Mouse (Mus musculus) liver, embryonic 14.5 days (tissue): Measurements from ENCODE around the gene Usp36. TPM values are rescaled to one million over a fixed set of nuclear protein-coding genes. Genes with fewer than 3 reads are reported as not detected.
A peak's percentile ranks its signal among the peaks of the same experiment; 100 is the strongest.

ENCODE experiments used
- ATAC-seq: fragments of 200-750 bp; cut with Nextera tagmentation; 2 replicates; pipeline ENCODE4 v1.8.0; 2017; ENCODE audit warnings: moderate number of reproducible peaks, mild to moderate bottlenecking, moderate library complexity; ENCODE audit not compliant: insufficient read depth
- DNase-seq, 3 experiments: peaks; one replicate each; pipeline ENCODE4 v3.0.0-alpha.2; 2012 to 2013; ENCODE audit warnings: low read depth in 3 of 3, low spot score in 3 of 3
- H3K27ac ChIP-seq: fragments of 300-500 bp; sonication (generic); 2 replicates; pipeline ENCODE4 v1.5.1; 2014; ENCODE audit warnings: moderate library complexity, mild to moderate bottlenecking, control low read depth, inconsistent platforms
- H3K27me3 ChIP-seq: fragments of 300-500 bp; sonication (generic); 2 replicates; pipeline ENCODE4 v1.6.1; 2014; ENCODE audit warnings: mild to moderate bottlenecking, low read length, moderate library complexity; ENCODE audit not compliant: control insufficient read depth, insufficient read depth
- H3K36me3 ChIP-seq: fragments of 300-500 bp; sonication (generic); replicated peaks from 2 replicates; pipeline ENCODE4 v1.6.1; 2014; ENCODE audit warnings: low read depth; ENCODE audit not compliant: control insufficient read depth, insufficient read depth
- H3K4me1 ChIP-seq, 2 experiments: fragments of 200-500 bp in 1 of 2; fragments of 300-500 bp in 1 of 2; sonication (generic) in 1 of 2; replicated peaks; 2 replicates each; pipeline ENCODE4 v1.6.1; 2012 to 2014; ENCODE audit warnings: antibody characterized with exemption in 1 of 2, inconsistent platforms in 1 of 2, low read length in 1 of 2; ENCODE audit not compliant: control insufficient read depth in 2 of 2, insufficient read depth in 2 of 2
- H3K4me2 ChIP-seq: fragments of 300-500 bp; sonication (generic); 2 replicates; pipeline ENCODE4 v1.6.1; 2014; ENCODE audit warnings: low read depth, mild to moderate bottlenecking, control low read depth, moderate library complexity
- H3K4me3 ChIP-seq, 2 experiments: fragments of 200-500 bp in 1 of 2; fragments of 300-500 bp in 1 of 2; sonication (generic) in 1 of 2; 2 replicates each; pipeline ENCODE4 v1.5.1; 2012 to 2014; ENCODE audit warnings: low read depth in 2 of 2, low read length in 2 of 2, mild to moderate bottlenecking in 2 of 2, control low read depth in 1 of 2, inconsistent platforms in 1 of 2, moderate library complexity in 1 of 2; ENCODE audit not compliant: insufficient read depth in 1 of 2
- H3K9ac ChIP-seq: fragments of 300-500 bp; sonication (generic); replicated peaks from 2 replicates; pipeline ENCODE4 v1.6.1; 2014; ENCODE audit warnings: mild to moderate bottlenecking, control low read depth, moderate library complexity
- H3K9me3 ChIP-seq: fragments of 300-500 bp; sonication (generic); 2 replicates; pipeline ENCODE4 v1.6.1; 2016; ENCODE audit warnings: low read length, mixed read lengths; ENCODE audit not compliant: control insufficient read depth
- CTCF ChIP-seq: IDR thresholded peaks from 2 replicates; pipeline ENCODE4 v1.5.1; 2016; ENCODE audit warnings: antibody characterized with exemption, low read depth, control low read depth
- EP300 ChIP-seq: IDR thresholded peaks from 2 replicates; pipeline ENCODE4 v1.6.1; 2016; ENCODE audit warnings: antibody characterized with exemption, low read depth
- WGBS: fragments of 180-500 bp; shearing (Covaris S2); extraction: QIAGEN DNeasy Blood & Tissue Kit; methylation state at CpG from one replicate; pipeline ENCODE4 v1.1.7; 2014; ENCODE audit not compliant: insufficient replicate concordance; 5-methylcytosine and 5-hydroxymethylcytosine counted together
- polyA plus RNA-seq, 2 experiments: library from polyadenylated mRNA; depleted of rRNA in 1 of 2; stranded (reverse) in 1 of 2; unstranded in 1 of 2; fragments of >200 nt; fragmentation: Nextera tagmentation in 1 of 2; extraction: Ambion mirVana in 1 of 2; gene quantifications; 2 replicates each; pipeline versions ENCODE4 v1.2.1 to v1.2.3; 2012 to 2014

Gene Usp36
- polyA plus RNA-seq, 2 experiments: 4.1 to 5.3 TPM

- 52% methylated on average over 2 of the region's 2 CpGs for WGBS
- DNase-seq: no peak
- TF ChIP-seq EP300: no peak
- no peak for TF ChIP-seq CTCF
- Histone ChIP-seq H3K27me3 (no peaks in the 10 kb centered on the region), H3K27ac (no peak overlapping the region), H3K9me3 (no peaks in the 10 kb centered on the region), H3K4me3 (no peak overlapping the region), H3K4me1 (0 out of 4 replicates have a peak, but pooled peaks cover 0 to 2% of the 10 kb centered on the region in 2 experiments), H3K36me3 (no peaks in the 10 kb centered on the region), H3K4me2 (no peak overlapping the region), H3K9ac (no peak overlapping the region)
- ATAC-seq: peak; percentile 58
These were observed 8.8 kb upstream of the Usp36 start for GRCm38 (mm10) chr11:118298810-118299209.

- Histone ChIP-seq H3K4me3 (no peak overlapping the region), H3K9me3 (no peaks in the 10 kb centered on the region), H3K27ac (no peak overlapping the region), H3K9ac (no peak overlapping the region), H3K4me2 (no peak overlapping the region), H3K36me3 (no peaks in the 10 kb centered on the region), H3K27me3 (no peaks in the 10 kb centered on the region), H3K4me1 (0 out of 4 replicates have a peak, but pooled peaks cover 0 to 2% of the 10 kb centered on the region in 2 experiments)
- no peak for ATAC-seq
- TF ChIP-seq EP300 (no peak), CTCF (peak; percentile 27)
- 69% methylated on average over 3 of the region's 3 CpGs for WGBS
- no peak for DNase-seq
These were observed 7.9 kb upstream of the Usp36 start for GRCm38 (mm10) chr11:118297967-118298366.

- Histone ChIP-seq H3K4me1 (peaks cover 4 to 6% of the 10 kb centered on the region in 2 experiments), H3K9me3 (no peaks in the 10 kb centered on the region), H3K9ac (no peak overlapping the region), H3K27me3 (no peaks in the 10 kb centered on the region), H3K36me3 (no peaks in the 10 kb centered on the region), H3K4me3 (no peak overlapping the region), H3K4me2 (no peak overlapping the region), H3K27ac (no peak overlapping the region)
- TF ChIP-seq EP300: no peak
- no peak for TF ChIP-seq CTCF
- no peak for ATAC-seq
- WGBS: 28% methylated on average over 2 of the region's 2 CpGs
- no peak for DNase-seq
These were observed 5.0 kb upstream of the Usp36 start for GRCm38 (mm10) chr11:118295026-118295425.

- Histone ChIP-seq H3K27me3 (no peaks in the 10 kb centered on the region), H3K9ac (no peak overlapping the region), H3K9me3 (no peaks in the 10 kb centered on the region), H3K36me3 (no peaks in the 10 kb centered on the region), H3K4me3 (no peak overlapping the region), H3K27ac (no peak overlapping the region), H3K4me1 (peaks cover 7 to 12% of the 10 kb centered on the region in 2 experiments), H3K4me2 (no peak overlapping the region)
- TF ChIP-seq CTCF: no peak
- no peak for TF ChIP-seq EP300
- 52% methylated on average over 6 of the region's 6 CpGs for WGBS
- DNase-seq: no peak
- no peak for ATAC-seq
These were observed 2.6 kb upstream of the Usp36 start for GRCm38 (mm10) chr11:118292671-118293070.

GRCm38 (mm10) chr11:118289562-118289961, 482 bp downstream of the Usp36 start:
- Histone ChIP-seq H3K36me3 (peaks cover 13% of the 10 kb centered on the region; the same call in 1 of the 2 replicates), H3K4me1 (peaks cover 7 to 12% of the 10 kb centered on the region in 2 experiments), H3K4me3 (peak overlapping the region; percentile 66 to 85), H3K9ac (peak overlapping the region; percentile 77), H3K4me2 (peak overlapping the region; percentile 95), H3K27me3 (no peaks in the 10 kb centered on the region), H3K9me3 (no peaks in the 10 kb centered on the region), H3K27ac (peak overlapping the region; percentile 6; the same call in 1 of the 2 replicates)
- DNase-seq (no peak), ATAC-seq (peak; percentile 4; the same call in 1 of the 2 replicates)
- TF ChIP-seq EP300: no peak
- no peak for TF ChIP-seq CTCF
- under 1% methylated on average over 22 of the region's 22 CpGs for WGBS
